Mouse (Mus musculus) lung, adult 18-20 months (tissue): ENCODE data around the gene Tekt1.
A peak's percentile ranks its signal among the peaks of the same experiment; 100 is the strongest.

Source experiments
- DNase-seq, 2 experiments: peaks; one replicate each; pipeline ENCODE4 v3.0.0; 2022; ENCODE audit warnings: mixed read lengths in 2 of 2

Gene Tekt1

GRCm38 (mm10) chr11:72342549-72343237 is 19.5 kb downstream of the Tekt1 start:
- peak; percentile 46 to 59 for DNase-seq

- DNase-seq = no peak
Measured at GRCm38 (mm10) chr11:72339716-72340115, 22.5 kb downstream of the Tekt1 start.

GRCm38 (mm10) chr11:72338437-72338871 is 23.8 kb downstream of the Tekt1 start:
- DNase-seq = no peak

GRCm38 (mm10) chr11:72336726-72337125 is 25.5 kb downstream of the Tekt1 start:
- DNase-seq = no peak

GRCm38 (mm10) chr11:72334653-72335052 is 27.6 kb downstream of the Tekt1 start:
- no peak for DNase-seq

- no peak for DNase-seq
Measured at GRCm38 (mm10) chr11:72332951-72333667, 29.1 kb downstream of the Tekt1 start.

- DNase-seq = no peak
Measured at GRCm38 (mm10) chr11:72325701-72326100, 36.5 kb downstream of the Tekt1 start.

- no peak for DNase-seq
Measured at GRCm38 (mm10) chr11:72324431-72324830, 37.8 kb downstream of the Tekt1 start.

GRCm38 (mm10) chr11:72318026-72318425 is 44.2 kb downstream of the Tekt1 start:
- DNase-seq = no peak

- DNase-seq = no peak
Measured at GRCm38 (mm10) chr11:72314151-72314895, 47.9 kb downstream of the Tekt1 start, which contains the start of gene Fbxo39. TSS of gene Fbxo39 (plus strand) at chr11:72314444.

- DNase-seq = no peak
Measured at GRCm38 (mm10) chr11:72311355-72312001, 50.8 kb downstream of the Tekt1 start.

GRCm38 (mm10) chr11:72310491-72310890 is 51.8 kb downstream of the Tekt1 start:
- no peak for DNase-seq

GRCm38 (mm10) chr11:72308982-72309381 is 53.3 kb downstream of the Tekt1 start:
- no peak for DNase-seq

- DNase-seq = no peak
Measured at GRCm38 (mm10) chr11:72307461-72307860, 54.8 kb downstream of the Tekt1 start.

- peak; percentile 42 to 51 for DNase-seq
Measured at GRCm38 (mm10) chr11:72302230-72302629, 60.0 kb downstream of the Tekt1 start.

GRCm38 (mm10) chr11:72301334-72301733 is 60.9 kb downstream of the Tekt1 start, which contains the start of gene Xaf1:
TSS of gene Xaf1 (plus strand) at chr11:72301629.
- peak; percentile 81 to 87 for DNase-seq
